Mouse (Mus musculus): ENCODE measurements around the gene Bckdk.

DNA sequence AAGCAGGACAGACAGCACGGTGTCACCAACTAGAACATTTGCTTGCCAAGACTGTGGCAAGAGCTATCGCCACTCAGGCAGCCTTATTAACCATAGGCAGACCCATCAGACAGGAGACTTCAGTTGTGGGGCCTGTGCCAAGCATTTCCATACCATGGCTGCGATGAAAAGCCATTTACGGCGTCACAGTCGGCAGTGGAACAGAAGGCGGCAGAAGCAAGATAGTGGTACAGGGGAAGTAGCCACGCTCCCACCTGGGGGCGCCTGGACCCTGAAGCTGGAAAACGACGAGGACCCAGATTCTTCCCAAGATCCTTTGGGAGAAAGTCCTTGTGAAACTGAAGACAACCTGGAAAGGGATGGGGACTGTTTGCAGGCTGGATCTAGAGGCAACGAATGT is 23.5 kb upstream of the Bckdk start:
- no peak for TF ChIP-seq CTCF (IDR thresholded peaks at IDR 0.05; ENCODE audit: borderline replicate concordance, insufficient read depth, low read length)
- TF ChIP-seq POLR2A (IDR thresholded peaks at IDR 0.05; ENCODE audit: low read depth, low read length), result no peak

All from embryonic fibroblast, embryonic 13.5 days (primary cell).